21 mouse cellular contexts compared by ENCODE assay signal in the genomic region with DNA sequence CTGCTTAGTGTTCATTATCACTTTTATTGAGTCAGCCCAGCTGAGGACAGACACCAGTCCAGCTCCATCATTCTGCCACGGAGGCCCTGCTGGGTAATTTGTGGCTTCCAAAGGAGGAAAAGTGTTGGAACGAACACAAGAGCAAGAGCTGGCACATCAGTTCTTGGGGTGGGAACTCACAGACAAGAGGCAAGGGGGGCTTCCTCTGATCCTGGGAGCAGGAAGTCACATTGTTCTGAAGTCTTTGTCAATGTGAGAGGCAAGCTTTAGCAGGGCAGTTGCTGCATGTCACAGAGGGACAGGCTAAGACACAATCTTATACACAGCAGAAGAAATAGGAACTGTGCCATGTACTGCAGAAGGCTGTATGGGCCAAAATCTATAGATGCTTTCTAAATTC.
DNase-seq lines count a peak whose midpoint lies in the region; ATAC-seq and TF ChIP-seq lines count a peak whose summit lies in the region.
"Had no signal": no experiment of that assay in that cellular context is flagged by ENCODE, and none has a peak within 500 bp of the region (broad histone marks: within the 10 kb centered on the region; RNA-seq: fewer than 3 reads in every experiment).

No protein-coding gene starts in this region.

- DNase-seq in kidney, adult 11 months = peak; percentile 8
- peak; percentile 14 for DNase-seq in kidney, adult 9 months
- DNase-seq in kidney, postnatal 4 days = peak; percentile 2 to 5
- peak; percentile 44 for DNase-seq in lung, postnatal 25 days (ENCODE audit: low spot score)
- no peak for DNase-seq in heart, embryonic 10.5 days (ENCODE audit: low spot score)
- DNase-seq in layer of hippocampus, adult 2 months (ENCODE audit: low spot score in 2 of 2) = no peak
- no peak for DNase-seq in liver
- DNase-seq: adrenal gland, postnatal 14 days; cerebellum, adult 9-10 months; gastrocnemius, postnatal 10 days; heart, adult 18-20 months; midbrain, embryonic 14.5 days; right cerebral cortex, postnatal 25 days; thymus, postnatal 14 days had no signal

- TF ChIP-seq CTCF in layer of hippocampus, adult 2 months (conservative IDR thresholded peaks at IDR 0.05) = no peak

- no peaks in the 10 kb centered on the region for H3K36me3 ChIP-seq in kidney, embryonic 15.5 days
- H3K36me3 ChIP-seq in heart, embryonic 10.5 days = no peaks in the 10 kb centered on the region
- H3K36me3 ChIP-seq: embryonic facial prominence, embryonic 10.5 days; forebrain, embryonic 15.5 days; hindbrain, embryonic 13.5 days; limb, embryonic 10.5 days had no signal

- H3K27ac ChIP-seq in kidney, embryonic 15.5 days = no peak overlapping the region
- H3K27ac ChIP-seq in heart, embryonic 10.5 days = no peak overlapping the region
- no peak overlapping the region for H3K27ac ChIP-seq in layer of hippocampus, adult 2 months
- H3K27ac ChIP-seq: embryonic facial prominence, embryonic 10.5 days; forebrain, embryonic 15.5 days; hindbrain, embryonic 13.5 days; kidney, postnatal 0 days; left cerebral cortex, adult 2 months; limb, embryonic 10.5 days had no signal

- no peaks in the 10 kb centered on the region for H3K9me3 ChIP-seq in kidney, embryonic 15.5 days (replicated peaks)
- no peaks in the 10 kb centered on the region for H3K9me3 ChIP-seq in heart, embryonic 10.5 days
- H3K9me3 ChIP-seq: embryonic facial prominence, embryonic 10.5 days; forebrain, embryonic 15.5 days; hindbrain, embryonic 13.5 days; limb, embryonic 10.5 days had no signal

- no peak overlapping the region for H3K9ac ChIP-seq in kidney, embryonic 15.5 days
- H3K9ac ChIP-seq: forebrain, embryonic 15.5 days; hindbrain, embryonic 13.5 days had no signal

- ATAC-seq in kidney, embryonic 15.5 days (replicated peaks; ENCODE audit: low FRiP score) = no peak
- ATAC-seq: forebrain, embryonic 15.5 days had no signal

- no peak overlapping the region for H3K4me3 ChIP-seq in kidney, embryonic 15.5 days (replicated peaks)
- H3K4me3 ChIP-seq in heart, embryonic 10.5 days = no peak overlapping the region
- no peak overlapping the region for H3K4me3 ChIP-seq in layer of hippocampus, adult 2 months
- H3K4me3 ChIP-seq: embryonic facial prominence, embryonic 10.5 days; forebrain, embryonic 15.5 days; hindbrain, embryonic 13.5 days; left cerebral cortex, adult 2 months; limb, embryonic 10.5 days had no signal

- 48% methylated on average over 2 of the region's 2 CpGs for WGBS in kidney, embryonic 15.5 days
- 41% methylated on average over 2 of the region's 2 CpGs for WGBS in heart, embryonic 10.5 days

- H3K4me1 ChIP-seq in kidney, embryonic 15.5 days = no peaks in the 10 kb centered on the region
- H3K4me1 ChIP-seq in heart, embryonic 10.5 days = no peaks in the 10 kb centered on the region
- H3K4me1 ChIP-seq: embryonic facial prominence, embryonic 10.5 days; forebrain, embryonic 15.5 days; limb, embryonic 10.5 days had no signal

- no peaks in the 10 kb centered on the region for H3K27me3 ChIP-seq in kidney, embryonic 15.5 days
- H3K27me3 ChIP-seq in heart, embryonic 10.5 days (ENCODE audit: insufficient read depth, poor library complexity, severe bottlenecking) = no peaks in the 10 kb centered on the region
- H3K27me3 ChIP-seq: forebrain, embryonic 15.5 days; hindbrain, embryonic 13.5 days had no signal

- H3K4me2 ChIP-seq in kidney, embryonic 15.5 days = no peak overlapping the region
- H3K4me2 ChIP-seq: forebrain, embryonic 15.5 days; hindbrain, embryonic 13.5 days had no signal

Comparison
In these comparisons a context has a peak if more than half of its experiments do, and no peak if none do; other contexts are left out.
1. DNase-seq: peak in kidney, adult 11 months (single experiment), kidney, adult 9 months (single experiment), kidney, postnatal 4 days (2 of 2) and lung, postnatal 25 days (single experiment); none in heart, embryonic 10.5 days (single experiment), layer of hippocampus, adult 2 months (0 of 2) and liver (single experiment).